Mouse (Mus musculus) hindbrain, embryonic 14.5 days (tissue): ENCODE data around the gene Cped1. TPM values are rescaled to one million over a fixed set of nuclear protein-coding genes. Genes with fewer than 3 reads are reported as not detected.

Experiments
- ATAC-seq: fragments of 200-750 bp; cut with Nextera tagmentation; 2 replicates; pipeline ENCODE4 v1.8.0; 2017; ENCODE audit warnings: moderate number of reproducible peaks, mild to moderate bottlenecking, moderate TSS enrichment, moderate library complexity; ENCODE audit not compliant: low FRiP score
- DNase-seq: peaks from one replicate; pipeline ENCODE4 v3.0.0-alpha.2; 2015; ENCODE audit warnings: low spot score
- H3K27ac ChIP-seq: fragments of 300-500 bp; sonication (generic); 2 replicates; pipeline ENCODE4 v1.5.1; 2014; ENCODE audit warnings: mild to moderate bottlenecking, moderate library complexity
- H3K27me3 ChIP-seq: fragments of 300-500 bp; sonication (generic); 2 replicates; pipeline ENCODE4 v1.6.1; 2014; ENCODE audit warnings: mild to moderate bottlenecking, low read length, mixed read lengths; ENCODE audit not compliant: control insufficient read depth, insufficient read depth
- H3K36me3 ChIP-seq: fragments of 300-500 bp; sonication (generic); replicated peaks from 2 replicates; pipeline ENCODE4 v1.6.1; 2014; ENCODE audit not compliant: control insufficient read depth, insufficient read depth
- H3K4me1 ChIP-seq: fragments of 300-500 bp; sonication (generic); replicated peaks from 2 replicates; pipeline ENCODE4 v1.6.1; 2014; ENCODE audit warnings: antibody characterized with exemption, low read length, mixed read lengths; ENCODE audit not compliant: control insufficient read depth, insufficient read depth
- H3K4me2 ChIP-seq: fragments of 300-500 bp; sonication (generic); replicated peaks from 2 replicates; pipeline ENCODE4 v1.6.1; 2014; ENCODE audit warnings: mild to moderate bottlenecking, moderate library complexity
- H3K4me3 ChIP-seq: fragments of 300-500 bp; sonication (generic); replicated peaks from 2 replicates; pipeline ENCODE4 v1.5.1; 2014; ENCODE audit warnings: mild to moderate bottlenecking, low read length
- H3K9ac ChIP-seq: fragments of 300-500 bp; sonication (generic); 2 replicates; pipeline ENCODE4 v1.6.1; 2014
- H3K9me3 ChIP-seq: fragments of 300-500 bp; sonication (generic); 2 replicates; pipeline ENCODE4 v1.6.1; 2016; ENCODE audit warnings: low read length; ENCODE audit not compliant: control insufficient read depth
- WGBS: fragments of 180-500 bp; shearing (Covaris S2); extraction: QIAGEN DNeasy Blood & Tissue Kit; methylation state at CpG from one replicate; pipeline ENCODE4 v1.1.7; 2014; 5-methylcytosine and 5-hydroxymethylcytosine counted together
- polyA plus RNA-seq: library from polyadenylated mRNA; unstranded; fragments of >200 nt; fragmentation: Nextera tagmentation; extraction: Ambion mirVana; gene quantifications from 2 replicates; pipeline ENCODE4 v1.2.1, GENCODE M21; 2014

The Cped1 gene
- polyA plus RNA-seq, 1 experiment from 2014 or later = 5.0 TPM

DNA sequence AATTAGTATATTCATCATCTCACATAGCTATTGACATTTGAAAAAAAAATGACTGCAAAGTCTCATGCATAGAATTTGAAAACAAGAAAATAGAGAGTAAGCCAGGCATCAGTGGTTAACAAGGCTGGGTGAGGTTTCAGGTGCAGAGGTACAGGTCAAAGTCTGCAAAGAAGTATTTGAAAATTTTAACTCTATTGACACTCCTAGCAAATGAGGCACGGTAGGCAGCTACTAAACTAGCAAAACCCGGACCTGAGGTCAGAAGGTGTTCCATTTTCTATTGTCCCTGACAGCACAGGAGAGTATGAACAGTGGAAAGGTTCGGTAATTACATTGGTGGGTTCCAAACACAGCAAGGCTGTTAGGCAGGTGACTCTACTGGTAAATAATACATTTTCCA lies 212.9 kb downstream of the Cped1 start:
- no peaks in the 10 kb centered on the region for H3K36me3 ChIP-seq
- no peaks in the 10 kb centered on the region for H3K9me3 ChIP-seq
- DNase-seq = no peak
- no peaks in the 10 kb centered on the region for H3K27me3 ChIP-seq
- no peak overlapping the region for H3K4me2 ChIP-seq
- H3K27ac ChIP-seq = no peak overlapping the region
- H3K4me3 ChIP-seq = no peak overlapping the region
- 85% methylated on average over 3 of the region's 3 CpGs for WGBS
- H3K9ac ChIP-seq = no peak overlapping the region
- H3K4me1 ChIP-seq = no peaks in the 10 kb centered on the region
- no peak for ATAC-seq

- ATAC-seq = no peak
- 95% methylated on average over 2 of the region's 2 CpGs for WGBS
- Histone ChIP-seq H3K4me2 (no peak overlapping the region), H3K4me1 (no peaks in the 10 kb centered on the region), H3K4me3 (no peak overlapping the region), H3K9me3 (no peaks in the 10 kb centered on the region), H3K9ac (no peak overlapping the region), H3K36me3 (no peaks in the 10 kb centered on the region), H3K27ac (no peak overlapping the region), H3K27me3 (no peaks in the 10 kb centered on the region)
- DNase-seq = no peak
These were observed 213.8 kb downstream of the Cped1 start for GRCm38 (mm10) chr6:22199473-22199872.

GRCm38 (mm10) chr6:22200133-22200532 lies 214.4 kb downstream of the Cped1 start:
- Histone ChIP-seq H3K9me3 (no peaks in the 10 kb centered on the region), H3K9ac (no peak overlapping the region), H3K27ac (no peak overlapping the region), H3K4me3 (no peak overlapping the region), H3K27me3 (no peaks in the 10 kb centered on the region), H3K4me2 (no peak overlapping the region), H3K4me1 (no peaks in the 10 kb centered on the region), H3K36me3 (no peaks in the 10 kb centered on the region)
- WGBS = 90% methylated on average over 3 of the region's 3 CpGs
- DNase-seq = no peak
- no peak for ATAC-seq

DNA sequence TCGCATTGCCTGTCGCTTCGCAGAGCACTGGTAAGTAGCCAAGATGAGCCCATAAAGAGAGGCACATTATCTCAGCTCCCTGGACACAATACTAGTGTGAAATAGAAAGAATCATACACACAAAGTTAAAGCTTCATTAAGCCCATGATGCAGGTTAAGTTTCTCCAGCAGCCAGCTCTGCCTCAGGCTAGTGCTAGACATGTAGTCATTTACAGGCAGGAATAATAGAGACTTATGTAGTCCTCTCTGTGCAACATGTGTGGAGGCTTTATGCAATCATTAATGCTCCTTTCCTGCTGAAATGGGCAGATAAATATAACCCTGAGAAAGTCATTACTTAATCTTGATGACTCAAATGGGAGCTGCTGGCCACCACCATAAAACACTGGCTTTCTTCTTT lies 216.2 kb downstream of the Cped1 start:
- no peaks in the 10 kb centered on the region for H3K36me3 ChIP-seq
- 0 out of 2 replicates have a peak, but pooled peaks cover 8% of the 10 kb centered on the region for H3K4me1 ChIP-seq
- DNase-seq (peak; percentile 24), ATAC-seq (peak; percentile 46; the same call in 1 of the 2 replicates)
- no peak overlapping the region for H3K4me2 ChIP-seq
- H3K27me3 ChIP-seq = no peaks in the 10 kb centered on the region
- 69% methylated on average over 3 of the region's 3 CpGs for WGBS
- no peaks in the 10 kb centered on the region for H3K9me3 ChIP-seq
- no peak overlapping the region for H3K9ac ChIP-seq
- H3K4me3 ChIP-seq = no peak overlapping the region
- H3K27ac ChIP-seq = no peak overlapping the region

DNA sequence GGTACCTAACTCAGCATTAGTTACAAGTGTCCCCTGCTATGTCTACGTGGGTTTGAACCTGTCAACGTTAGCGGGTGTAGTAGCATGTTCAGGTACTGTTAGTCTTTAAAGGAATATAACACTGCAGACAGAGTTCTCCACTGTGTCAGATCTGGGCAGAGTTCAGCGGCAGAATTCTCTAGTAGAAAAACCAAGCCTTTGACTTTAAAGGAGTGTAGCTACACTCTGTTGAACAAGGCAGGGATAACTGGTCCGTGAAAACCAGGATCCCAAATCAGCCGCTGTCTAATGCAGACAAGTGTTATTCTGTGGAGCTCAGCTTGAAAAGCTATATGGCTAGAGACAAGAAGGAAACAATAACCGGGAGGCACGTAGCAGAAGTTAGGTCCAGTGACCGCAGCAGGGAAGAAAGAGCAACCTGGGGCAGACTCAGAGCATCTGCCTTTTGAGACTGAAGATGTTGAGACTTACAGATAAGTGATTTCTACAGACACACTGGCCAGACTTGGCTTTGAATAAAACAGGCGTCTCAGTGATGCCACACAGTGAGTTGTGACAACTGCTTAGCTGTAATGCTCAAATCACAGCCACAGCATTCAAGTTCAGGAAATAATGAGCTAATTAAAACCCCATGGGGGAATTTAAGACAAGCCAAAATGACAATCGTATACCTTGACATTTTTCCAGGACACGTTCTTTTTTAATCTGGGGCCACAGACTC lies 219.5 kb downstream of the Cped1 start:
- WGBS = 61% methylated on average over 12 of the region's 12 CpGs
- 0 out of 2 replicates have a peak, but pooled peaks cover 8% of the 10 kb centered on the region for H3K4me1 ChIP-seq
- H3K4me3 ChIP-seq = no peak overlapping the region
- no peaks in the 10 kb centered on the region for H3K27me3 ChIP-seq
- no peaks in the 10 kb centered on the region for H3K36me3 ChIP-seq
- DNase-seq (peak; percentile 26), ATAC-seq (no peak)
- H3K27ac ChIP-seq = no peak overlapping the region
- H3K9ac ChIP-seq = no peak overlapping the region
- H3K4me2 ChIP-seq = peak overlapping the region; percentile 35
- no peaks in the 10 kb centered on the region for H3K9me3 ChIP-seq

DNA sequence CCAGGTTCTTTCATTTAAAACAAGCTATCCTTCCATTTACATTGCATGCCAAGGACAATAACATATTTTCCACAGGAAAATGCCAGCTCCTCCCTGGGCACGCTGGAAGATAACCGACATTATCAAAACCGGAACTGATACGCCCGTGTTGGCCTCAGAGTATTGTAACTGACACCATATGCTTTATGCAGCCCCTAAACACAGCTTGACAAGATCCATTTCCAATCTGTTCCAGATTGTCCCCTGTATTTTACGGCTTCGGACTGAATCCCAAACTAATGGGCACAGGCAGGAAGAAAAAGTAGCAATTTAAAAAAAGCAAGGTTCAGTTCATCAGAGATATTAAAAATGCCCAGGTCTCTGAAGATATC lies 220.0 kb downstream of the Cped1 start:
- 55% methylated on average over 7 of the region's 7 CpGs for WGBS
- H3K4me3 ChIP-seq = no peak overlapping the region
- H3K27ac ChIP-seq = no peak overlapping the region
- H3K36me3 ChIP-seq = no peaks in the 10 kb centered on the region
- peak; percentile 49; the same call in 1 of the 2 replicates for ATAC-seq
- H3K9me3 ChIP-seq = no peaks in the 10 kb centered on the region
- no peak overlapping the region; the same call in 1 of the 2 replicates for H3K9ac ChIP-seq
- H3K27me3 ChIP-seq = no peaks in the 10 kb centered on the region
- H3K4me1 ChIP-seq = 0 out of 2 replicates have a peak, but pooled peaks cover 8% of the 10 kb centered on the region
- peak overlapping the region; percentile 35 for H3K4me2 ChIP-seq
- peak; percentile 28 for DNase-seq

DNA sequence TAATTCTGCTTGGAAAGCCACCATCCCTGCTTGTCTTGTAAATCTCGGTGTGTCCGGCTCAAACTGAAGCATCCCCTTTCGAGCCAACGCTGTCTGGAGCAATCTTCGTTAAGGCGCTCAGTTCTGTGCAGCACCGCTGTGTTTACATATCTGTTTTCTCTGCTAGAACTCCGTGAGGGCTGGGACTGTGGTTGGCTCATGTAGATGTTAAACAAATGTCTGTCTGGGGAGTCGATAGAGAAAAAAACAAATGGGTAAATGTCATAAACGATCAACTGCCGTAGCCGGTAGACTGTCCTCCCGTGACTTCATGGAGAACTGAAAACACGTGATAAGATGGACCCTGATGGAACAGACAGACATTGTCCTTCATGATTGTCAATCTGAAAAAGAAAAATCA lies 220.5 kb downstream of the Cped1 start:
- Histone ChIP-seq H3K36me3 (no peaks in the 10 kb centered on the region), H3K9me3 (no peaks in the 10 kb centered on the region), H3K4me3 (no peak overlapping the region), H3K4me1 (0 out of 2 replicates have a peak, but pooled peaks cover 8% of the 10 kb centered on the region), H3K27ac (no peak overlapping the region), H3K9ac (no peak overlapping the region; the same call in 1 of the 2 replicates), H3K4me2 (peak overlapping the region; percentile 35), H3K27me3 (no peaks in the 10 kb centered on the region)
- DNase-seq = peak; percentile 26
- 64% methylated on average over 14 of the region's 14 CpGs for WGBS
- ATAC-seq = no peak; the same call in 1 of the 2 replicates

DNA sequence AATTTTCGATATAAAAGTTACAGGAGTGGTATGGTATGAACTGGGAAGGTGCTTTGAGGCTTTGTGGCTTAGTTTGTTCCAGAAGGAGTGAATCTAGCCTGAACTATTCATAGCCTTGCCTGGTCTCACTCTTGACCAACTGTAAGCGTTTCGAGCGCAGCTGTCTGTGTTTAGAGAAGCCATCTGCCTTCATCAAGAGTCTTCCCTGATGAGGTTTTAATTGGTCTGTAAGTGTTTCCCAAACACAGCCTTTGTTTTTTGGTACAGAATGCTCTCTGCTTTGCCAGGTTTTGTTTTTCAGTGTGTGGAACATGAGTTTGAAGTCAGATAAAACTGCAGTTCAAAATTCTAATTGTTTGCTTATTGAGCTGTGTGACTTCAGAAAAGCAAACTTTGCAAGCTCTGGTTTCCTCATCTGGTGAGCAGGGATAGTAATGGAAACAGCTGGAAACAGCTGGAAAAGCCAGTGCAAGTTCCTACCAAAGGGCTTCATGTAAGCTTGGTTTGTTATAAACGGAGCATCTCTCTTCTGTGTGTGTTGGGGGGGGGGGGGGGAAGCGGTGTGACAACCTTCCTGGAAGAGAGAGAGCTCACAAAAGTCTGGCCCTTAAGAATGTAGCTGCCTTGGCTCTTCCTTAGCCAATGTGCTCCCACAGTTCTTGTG lies 221.0 kb downstream of the Cped1 start:
- Histone ChIP-seq H3K27ac (no peak overlapping the region), H3K9ac (no peak overlapping the region), H3K27me3 (no peaks in the 10 kb centered on the region), H3K4me3 (no peak overlapping the region), H3K4me1 (0 out of 2 replicates have a peak, but pooled peaks cover 8% of the 10 kb centered on the region), H3K36me3 (no peaks in the 10 kb centered on the region), H3K4me2 (no peak overlapping the region), H3K9me3 (no peaks in the 10 kb centered on the region)
- no peak for ATAC-seq
- peak; percentile 29 for DNase-seq
- WGBS = 72% methylated on average over 6 of the region's 6 CpGs

DNA sequence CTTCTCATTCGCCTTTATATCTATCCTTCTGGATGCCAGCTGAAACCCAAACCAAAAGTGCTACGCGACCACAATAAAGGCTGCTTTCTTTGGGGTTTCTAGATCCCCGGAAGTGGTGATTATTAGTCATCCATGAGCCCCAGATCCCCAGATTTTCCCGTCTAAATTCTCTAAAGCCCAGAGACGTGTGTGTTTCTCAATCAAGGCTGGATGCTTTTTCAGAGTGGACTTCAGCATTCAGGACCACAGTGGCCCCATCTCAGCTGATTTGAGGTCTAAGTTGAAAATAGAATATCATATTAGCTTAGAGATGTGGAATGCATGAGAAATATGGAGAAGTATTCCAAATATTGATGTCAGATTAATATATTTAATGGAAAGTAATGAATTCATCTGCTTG lies 226.4 kb downstream of the Cped1 start:
- Histone ChIP-seq H3K27me3 (no peaks in the 10 kb centered on the region), H3K4me3 (no peak overlapping the region), H3K27ac (no peak overlapping the region), H3K4me1 (no peaks in the 10 kb centered on the region), H3K4me2 (no peak overlapping the region), H3K9me3 (no peaks in the 10 kb centered on the region), H3K9ac (no peak overlapping the region), H3K36me3 (no peaks in the 10 kb centered on the region)
- WGBS = 88% methylated on average over 6 of the region's 6 CpGs
- no peak for ATAC-seq
- no peak for DNase-seq
